Mouse (Mus musculus) kidney, embryonic 15.5 days (tissue): ENCODE data around the gene Rab31. TPM values are rescaled to one million over a fixed set of nuclear protein-coding genes. Genes with fewer than 3 reads are reported as not detected.

Source experiments
- ATAC-seq: fragments of 200-750 bp; cut with Nextera tagmentation; replicated peaks from 2 replicates; pipeline ENCODE4 v1.8.0; 2017; ENCODE audit warnings: moderate TSS enrichment; ENCODE audit not compliant: low FRiP score
- H3K27ac ChIP-seq: fragments of 300-500 bp; sonication (generic); 2 replicates; pipeline ENCODE4 v1.5.1; 2015; ENCODE audit warnings: mild to moderate bottlenecking, inconsistent platforms
- H3K27me3 ChIP-seq: fragments of 300-500 bp; sonication (generic); 2 replicates; pipeline ENCODE4 v1.6.1; 2015; ENCODE audit warnings: inconsistent platforms
- H3K36me3 ChIP-seq: fragments of 300-500 bp; sonication (generic); 2 replicates; pipeline ENCODE4 v1.6.1; 2015; ENCODE audit warnings: inconsistent platforms
- H3K4me1 ChIP-seq: fragments of 300-500 bp; sonication (generic); 2 replicates; pipeline ENCODE4 v1.6.1; 2015; ENCODE audit warnings: inconsistent platforms
- H3K4me2 ChIP-seq: fragments of 300-500 bp; sonication (generic); 2 replicates; pipeline ENCODE4 v1.6.1; 2015; ENCODE audit warnings: moderate library complexity, mild to moderate bottlenecking, inconsistent platforms
- H3K4me3 ChIP-seq: fragments of 300-500 bp; sonication (generic); replicated peaks from 2 replicates; pipeline ENCODE4 v1.5.1; 2015; ENCODE audit warnings: mild to moderate bottlenecking, inconsistent platforms
- H3K9ac ChIP-seq: fragments of 300-500 bp; sonication (generic); 2 replicates; pipeline ENCODE4 v1.6.1; 2015; ENCODE audit warnings: mild to moderate bottlenecking, inconsistent platforms
- H3K9me3 ChIP-seq: fragments of 300-500 bp; sonication (generic); replicated peaks from 2 replicates; pipeline ENCODE4 v1.6.1; 2016; ENCODE audit warnings: inconsistent platforms
- WGBS: fragments of 180-500 bp; shearing (Covaris S2); methylation state at CpG from one replicate; pipeline ENCODE4 v1.1.7; 2015; ENCODE audit warnings: mixed read lengths; 5-methylcytosine and 5-hydroxymethylcytosine counted together
- polyA plus RNA-seq: library from polyadenylated mRNA; unstranded; fragments of >200 nt; fragmentation: Nextera tagmentation; extraction: Ambion mirVana; gene quantifications from 2 replicates; pipeline ENCODE4 v1.2.1, GENCODE M21; 2015

Rab31 gene
- polyA plus RNA-seq, 1 experiment from 2014 or later = 33.6 TPM

DNA sequence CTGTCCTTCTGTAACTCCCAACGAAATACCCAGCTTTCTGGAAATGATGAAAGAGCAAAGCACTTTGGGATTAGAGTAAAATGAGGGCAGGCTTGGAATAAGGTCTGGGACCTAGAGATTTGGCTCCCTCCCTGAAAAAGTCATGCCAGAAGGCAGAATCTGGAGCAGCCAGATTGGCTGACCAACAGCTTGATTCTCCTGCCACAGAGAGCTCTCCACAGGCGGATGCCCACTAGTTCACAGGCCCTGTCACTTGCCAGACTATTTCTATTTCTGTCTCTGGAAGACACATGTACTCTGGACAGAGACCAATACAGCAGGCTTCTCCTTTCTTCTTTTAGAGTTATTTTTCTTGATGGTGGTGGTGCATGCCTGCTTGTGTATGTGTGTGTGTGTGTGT lies 88.8 kb downstream of the Rab31 start:
- WGBS = 79% methylated on average over 2 of the region's 2 CpGs
- H3K36me3 ChIP-seq = no peaks in the 10 kb centered on the region

GRCm38 (mm10) chr17:65683316-65683715 lies 89.2 kb downstream of the Rab31 start:
- WGBS = 88% methylated on average over 3 of the region's 3 CpGs
- H3K4me1 ChIP-seq = no peaks in the 10 kb centered on the region
- H3K4me2 ChIP-seq = no peak overlapping the region
- H3K9me3 ChIP-seq = no peaks in the 10 kb centered on the region
- H3K27ac ChIP-seq = no peak overlapping the region
- H3K9ac ChIP-seq = no peak overlapping the region
- no peaks in the 10 kb centered on the region for H3K27me3 ChIP-seq
- H3K36me3 ChIP-seq = no peaks in the 10 kb centered on the region
- ATAC-seq = no peak
- no peak overlapping the region for H3K4me3 ChIP-seq

More for the DNA sequence above, 88.8 kb downstream of the Rab31 start:
- no peak for ATAC-seq
- Histone ChIP-seq H3K27ac (no peak overlapping the region), H3K9ac (no peak overlapping the region), H3K4me1 (no peaks in the 10 kb centered on the region), H3K9me3 (no peaks in the 10 kb centered on the region), H3K4me3 (no peak overlapping the region), H3K4me2 (no peak overlapping the region), H3K27me3 (no peaks in the 10 kb centered on the region)

- Histone ChIP-seq H3K27me3 (no peaks in the 10 kb centered on the region), H3K36me3 (no peaks in the 10 kb centered on the region), H3K4me2 (no peak overlapping the region), H3K4me1 (no peaks in the 10 kb centered on the region), H3K27ac (no peak overlapping the region), H3K9me3 (no peaks in the 10 kb centered on the region), H3K9ac (no peak overlapping the region), H3K4me3 (no peak overlapping the region)
- ATAC-seq = no peak
- 91% methylated on average over 5 of the region's 5 CpGs for WGBS
These were observed 90.4 kb downstream of the Rab31 start for GRCm38 (mm10) chr17:65682071-65682680.

- H3K4me3 ChIP-seq = no peak overlapping the region
- ATAC-seq = no peak
- no peaks in the 10 kb centered on the region for H3K27me3 ChIP-seq
- no peak overlapping the region for H3K4me2 ChIP-seq
- no peaks in the 10 kb centered on the region for H3K4me1 ChIP-seq
- WGBS = 77% methylated on average over 6 of the region's 6 CpGs
- no peaks in the 10 kb centered on the region for H3K36me3 ChIP-seq
- no peak overlapping the region for H3K9ac ChIP-seq
- no peaks in the 10 kb centered on the region for H3K9me3 ChIP-seq
- no peak overlapping the region for H3K27ac ChIP-seq
These were observed 91.0 kb downstream of the Rab31 start for GRCm38 (mm10) chr17:65681516-65681915.

DNA sequence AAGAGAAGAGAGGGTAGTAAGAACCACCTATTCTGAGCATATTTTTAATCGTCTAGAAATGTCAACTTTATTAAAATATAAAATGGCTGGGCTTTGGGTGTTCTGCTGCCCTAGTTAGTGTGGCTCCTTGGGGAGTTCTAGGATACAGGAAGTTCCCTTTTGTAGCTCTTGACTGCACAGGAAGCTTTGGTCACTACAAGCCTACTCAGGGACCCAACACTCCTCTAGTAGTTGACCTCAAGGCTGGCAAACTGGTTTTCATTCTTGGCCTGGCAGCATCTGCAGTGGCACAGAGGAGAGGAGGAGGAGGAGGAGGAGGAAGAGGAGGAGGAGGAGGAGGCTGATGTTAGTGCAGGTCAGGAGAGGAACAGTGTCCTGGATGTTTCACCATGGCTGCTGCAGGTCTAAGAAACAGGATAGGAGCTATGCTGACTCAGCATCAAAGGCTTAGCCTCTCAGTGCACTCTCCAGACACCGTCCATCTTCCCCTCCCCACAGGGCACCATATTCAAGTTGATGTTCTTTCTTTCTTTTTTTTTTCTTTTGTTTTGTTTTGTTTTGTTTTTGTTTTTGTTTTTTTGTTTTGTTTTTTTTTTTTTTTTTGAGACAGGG lies 91.6 kb downstream of the Rab31 start:
- H3K9me3 ChIP-seq = no peaks in the 10 kb centered on the region
- no peak overlapping the region for H3K27ac ChIP-seq
- no peaks in the 10 kb centered on the region for H3K36me3 ChIP-seq
- no peak overlapping the region for H3K9ac ChIP-seq
- no peaks in the 10 kb centered on the region for H3K27me3 ChIP-seq
- ATAC-seq = no peak
- H3K4me3 ChIP-seq = no peak overlapping the region
- no peak overlapping the region for H3K4me2 ChIP-seq
- WGBS = 78% methylated on average over 2 of the region's 2 CpGs
- no peaks in the 10 kb centered on the region for H3K4me1 ChIP-seq

DNA sequence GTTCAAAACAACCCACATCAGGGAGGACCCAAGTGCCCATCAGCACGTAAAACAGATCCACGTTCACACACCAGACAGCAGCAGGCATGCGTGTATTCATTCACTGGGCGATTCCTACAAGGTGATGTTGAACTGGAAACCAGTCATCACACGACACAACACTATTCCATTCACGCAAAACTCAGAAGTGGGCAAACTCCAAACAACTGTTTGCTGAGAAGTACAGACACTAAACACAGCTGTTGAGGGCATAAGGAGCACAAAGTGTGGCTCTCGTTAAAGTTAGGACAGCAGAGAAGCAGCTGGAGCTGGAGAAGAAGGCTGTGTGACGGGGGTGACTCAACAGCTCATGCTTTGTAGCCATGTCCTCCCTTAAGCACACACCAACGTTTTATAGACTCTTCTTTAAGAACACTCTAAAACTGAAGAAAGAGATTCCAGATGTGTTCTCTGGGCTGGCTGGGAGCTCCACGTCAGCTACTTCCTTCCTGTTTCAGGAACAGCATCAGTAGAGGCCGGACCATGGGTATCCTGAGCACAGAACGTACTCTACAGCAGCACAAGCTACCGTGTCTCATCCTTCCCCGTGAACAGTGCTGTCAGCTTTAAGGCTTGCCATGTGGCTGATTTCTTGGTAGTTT lies 92.6 kb downstream of the Rab31 start:
- ATAC-seq = no peak
- no peaks in the 10 kb centered on the region for H3K27me3 ChIP-seq
- no peaks in the 10 kb centered on the region for H3K4me1 ChIP-seq
- H3K9ac ChIP-seq = no peak overlapping the region
- no peaks in the 10 kb centered on the region for H3K36me3 ChIP-seq
- H3K27ac ChIP-seq = no peak overlapping the region
- no peak overlapping the region for H3K4me2 ChIP-seq
- 66% methylated on average over 14 of the region's 14 CpGs for WGBS
- H3K4me3 ChIP-seq = no peak overlapping the region
- no peaks in the 10 kb centered on the region for H3K9me3 ChIP-seq

- Histone ChIP-seq H3K27me3 (no peaks in the 10 kb centered on the region), H3K9ac (no peak overlapping the region), H3K27ac (no peak overlapping the region), H3K9me3 (no peaks in the 10 kb centered on the region; the same call in 1 of the 2 replicates), H3K4me3 (no peak overlapping the region), H3K36me3 (no peaks in the 10 kb centered on the region), H3K4me1 (no peaks in the 10 kb centered on the region), H3K4me2 (no peak overlapping the region)
- no peak for ATAC-seq
- WGBS = 92% methylated on average over 1 of the region's 1 CpGs
These were observed 94.8 kb downstream of the Rab31 start for GRCm38 (mm10) chr17:65677742-65678141.

DNA sequence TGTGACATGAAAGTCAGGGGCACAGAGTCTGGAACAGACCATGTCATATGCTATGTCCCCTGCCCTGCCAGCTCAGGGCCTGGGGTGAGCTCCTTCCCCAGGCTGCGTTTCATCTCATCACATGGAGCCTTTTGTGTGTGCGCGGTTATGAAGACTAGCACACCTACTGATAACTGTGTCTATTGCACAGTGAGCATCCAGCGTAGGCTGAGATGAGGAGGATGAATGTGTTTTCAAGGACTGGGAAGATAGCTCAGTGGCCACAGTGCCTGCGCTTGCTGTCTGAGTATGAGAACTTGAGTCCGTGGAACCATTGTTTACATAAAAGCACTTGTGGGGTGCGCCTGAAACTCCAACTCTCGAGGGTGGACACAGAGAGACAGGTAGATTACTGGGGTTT lies 96.0 kb downstream of the Rab31 start:
- no peak overlapping the region for H3K27ac ChIP-seq
- no peaks in the 10 kb centered on the region for H3K36me3 ChIP-seq
- no peaks in the 10 kb centered on the region for H3K4me1 ChIP-seq
- WGBS = 90% methylated on average over 8 of the region's 8 CpGs
- no peak overlapping the region for H3K9ac ChIP-seq
- H3K9me3 ChIP-seq = no peaks in the 10 kb centered on the region; the same call in 1 of the 2 replicates
- no peak overlapping the region for H3K4me3 ChIP-seq
- H3K27me3 ChIP-seq = no peaks in the 10 kb centered on the region
- H3K4me2 ChIP-seq = no peak overlapping the region
- ATAC-seq = no peak

GRCm38 (mm10) chr17:65675985-65676384 lies 96.6 kb downstream of the Rab31 start:
- no peaks in the 10 kb centered on the region; the same call in 1 of the 2 replicates for H3K9me3 ChIP-seq
- WGBS = 85% methylated on average over 3 of the region's 3 CpGs
- no peak overlapping the region for H3K9ac ChIP-seq
- H3K27ac ChIP-seq = no peak overlapping the region
- H3K36me3 ChIP-seq = no peaks in the 10 kb centered on the region
- no peak for ATAC-seq
- H3K4me2 ChIP-seq = no peak overlapping the region
- no peaks in the 10 kb centered on the region for H3K4me1 ChIP-seq
- no peaks in the 10 kb centered on the region for H3K27me3 ChIP-seq
- no peak overlapping the region for H3K4me3 ChIP-seq

- no peak overlapping the region for H3K9ac ChIP-seq
- H3K9me3 ChIP-seq = no peaks in the 10 kb centered on the region; the same call in 1 of the 2 replicates
- 70% methylated on average over 1 of the region's 1 CpGs for WGBS
- H3K4me2 ChIP-seq = no peak overlapping the region
- no peaks in the 10 kb centered on the region for H3K27me3 ChIP-seq
- no peaks in the 10 kb centered on the region for H3K4me1 ChIP-seq
- no peak for ATAC-seq
- H3K36me3 ChIP-seq = no peaks in the 10 kb centered on the region
- no peak overlapping the region for H3K4me3 ChIP-seq
- H3K27ac ChIP-seq = no peak overlapping the region
These were observed 97.8 kb downstream of the Rab31 start for GRCm38 (mm10) chr17:65674710-65675171.

DNA sequence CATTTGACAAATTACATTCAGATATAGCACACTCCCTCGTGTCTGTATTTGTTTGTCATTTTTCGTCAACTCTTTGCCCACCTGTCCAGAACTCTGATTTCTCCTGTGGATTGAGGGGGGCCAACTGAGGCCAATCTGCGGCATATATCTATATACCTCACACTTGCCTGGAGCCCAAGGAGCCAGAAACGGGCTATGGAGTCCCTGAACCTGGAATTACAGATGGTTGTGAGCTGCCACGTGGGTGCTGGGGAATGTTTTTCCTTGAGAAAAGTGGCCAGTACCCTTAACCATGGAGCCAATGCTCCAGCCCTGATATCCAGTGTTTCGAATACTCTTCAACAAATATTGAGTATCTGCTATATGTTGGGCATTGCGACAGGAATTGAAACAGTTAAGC lies 99.6 kb downstream of the Rab31 start:
- Histone ChIP-seq H3K9ac (no peak overlapping the region), H3K27me3 (no peaks in the 10 kb centered on the region), H3K27ac (no peak overlapping the region), H3K4me3 (no peak overlapping the region), H3K4me2 (no peak overlapping the region), H3K36me3 (no peaks in the 10 kb centered on the region), H3K9me3 (no peaks in the 10 kb centered on the region; the same call in 1 of the 2 replicates), H3K4me1 (no peaks in the 10 kb centered on the region)
- no peak for ATAC-seq
- WGBS = 93% methylated on average over 7 of the region's 7 CpGs

GRCm38 (mm10) chr17:65669061-65669460 lies 103.5 kb downstream of the Rab31 start:
- ATAC-seq = no peak
- Histone ChIP-seq H3K9ac (no peak overlapping the region), H3K36me3 (no peaks in the 10 kb centered on the region), H3K4me2 (no peak overlapping the region), H3K27ac (no peak overlapping the region), H3K4me1 (peaks cover 13% of the 10 kb centered on the region), H3K4me3 (no peak overlapping the region), H3K9me3 (no peaks in the 10 kb centered on the region; the same call in 1 of the 2 replicates), H3K27me3 (no peaks in the 10 kb centered on the region)
- 89% methylated on average over 4 of the region's 4 CpGs for WGBS
